Mouse (Mus musculus): ENCODE results near the gene Cyp2j13. TPM values are rescaled to one million over a fixed set of nuclear protein-coding genes. Genes with fewer than 3 reads are reported as not detected.
"Not testable (repeated sequence)": the region's sequence is repeated elsewhere in the genome, so short reads cannot be mapped to it uniquely, and the experiment has no call there.

The Cyp2j13 gene
- total RNA-seq (2015) (not detected in 2 replicates), total RNA-seq (2017) (not detected in 2 replicates)

DNA sequence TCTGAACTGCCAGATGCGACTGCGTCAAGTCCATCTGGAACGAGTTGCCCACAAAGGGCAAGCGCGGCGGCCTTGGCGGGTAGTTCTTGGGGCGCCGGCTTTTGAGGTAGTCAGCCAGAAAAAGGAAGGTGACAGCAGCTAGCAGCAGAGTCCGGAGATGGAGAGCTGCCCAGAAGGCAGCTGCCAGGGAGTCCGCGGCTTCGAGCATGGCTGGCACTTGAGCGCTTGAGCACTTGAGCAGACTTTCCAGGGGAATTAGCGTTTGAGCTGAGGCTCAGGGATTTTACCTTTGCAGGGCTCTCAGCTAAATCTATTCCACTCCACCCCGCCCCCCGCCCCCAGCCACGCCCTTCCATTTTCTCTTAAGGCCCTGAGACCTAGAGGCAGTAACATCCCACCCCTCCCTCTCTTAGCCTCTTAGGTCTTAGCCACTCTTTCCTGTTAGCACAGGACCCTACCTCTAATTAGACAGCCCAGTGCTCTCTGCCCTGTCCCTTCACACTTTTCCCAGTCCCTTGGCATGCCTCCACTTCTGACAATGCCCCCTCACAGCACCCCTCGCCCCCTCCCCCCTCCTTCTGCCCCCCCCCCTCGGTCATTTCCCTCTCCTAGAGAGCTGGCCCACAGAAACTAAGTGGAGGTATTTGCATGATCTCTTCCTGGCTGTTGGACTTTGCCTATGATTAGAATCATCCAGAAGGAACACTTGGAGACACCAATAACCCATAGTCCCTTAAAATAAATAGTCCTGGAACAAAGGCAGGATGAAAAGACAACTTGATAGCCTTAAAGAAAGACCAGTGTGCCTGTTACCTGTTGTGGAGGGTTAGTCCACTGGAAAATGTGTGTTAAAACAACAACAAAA lies at the start of gene Cyp2j13:
Gene Cyp2j13, minus strand, starts transcription at position 286 of the 865 bp plus-strand sequence.
- no peak for ATAC-seq (ENCODE audit: poor library complexity, severe bottlenecking)

DNA sequence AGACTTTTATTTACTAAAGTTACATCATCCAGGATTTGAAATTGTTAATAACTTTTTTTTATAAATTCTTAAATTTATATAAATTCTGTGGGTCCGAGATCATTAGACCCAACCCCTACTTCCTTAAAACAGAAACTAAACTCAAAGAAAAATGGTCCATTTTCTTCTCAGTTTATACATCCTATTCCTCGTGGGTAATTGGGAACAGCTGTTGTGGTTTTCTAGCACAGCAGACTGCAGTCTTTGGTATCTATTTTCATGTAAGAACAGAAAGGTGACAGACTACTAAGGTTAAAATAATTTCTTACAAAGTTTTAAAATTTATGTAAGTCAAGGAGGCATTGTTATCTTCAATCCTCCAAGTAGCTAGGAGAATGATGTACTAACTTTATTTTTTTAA lies 19.5 kb upstream of the Cyp2j13 start:
- ATAC-seq (ENCODE audit: poor library complexity, severe bottlenecking): no peak

DNA sequence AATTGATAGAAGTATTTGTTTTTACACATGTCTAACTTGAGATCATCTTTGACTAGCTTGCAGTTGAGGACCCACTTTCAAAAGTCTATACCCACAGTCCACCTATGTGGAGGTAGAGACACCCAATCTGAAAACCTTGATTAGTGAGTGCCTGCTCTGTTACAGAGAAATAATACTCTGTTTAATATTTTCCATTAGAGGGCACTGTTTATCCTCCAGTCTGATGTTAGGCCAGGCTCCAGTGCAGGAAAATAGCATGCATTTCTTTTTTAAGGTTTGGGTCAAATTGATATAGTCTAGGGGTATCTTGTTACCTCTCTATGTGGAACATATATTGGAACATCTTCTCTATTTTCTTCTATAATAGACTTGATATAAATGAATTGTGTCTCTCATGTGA lies 14.5 kb upstream of the Cyp2j13 start:
- ATAC-seq (ENCODE audit: poor library complexity, severe bottlenecking): no peak

DNA sequence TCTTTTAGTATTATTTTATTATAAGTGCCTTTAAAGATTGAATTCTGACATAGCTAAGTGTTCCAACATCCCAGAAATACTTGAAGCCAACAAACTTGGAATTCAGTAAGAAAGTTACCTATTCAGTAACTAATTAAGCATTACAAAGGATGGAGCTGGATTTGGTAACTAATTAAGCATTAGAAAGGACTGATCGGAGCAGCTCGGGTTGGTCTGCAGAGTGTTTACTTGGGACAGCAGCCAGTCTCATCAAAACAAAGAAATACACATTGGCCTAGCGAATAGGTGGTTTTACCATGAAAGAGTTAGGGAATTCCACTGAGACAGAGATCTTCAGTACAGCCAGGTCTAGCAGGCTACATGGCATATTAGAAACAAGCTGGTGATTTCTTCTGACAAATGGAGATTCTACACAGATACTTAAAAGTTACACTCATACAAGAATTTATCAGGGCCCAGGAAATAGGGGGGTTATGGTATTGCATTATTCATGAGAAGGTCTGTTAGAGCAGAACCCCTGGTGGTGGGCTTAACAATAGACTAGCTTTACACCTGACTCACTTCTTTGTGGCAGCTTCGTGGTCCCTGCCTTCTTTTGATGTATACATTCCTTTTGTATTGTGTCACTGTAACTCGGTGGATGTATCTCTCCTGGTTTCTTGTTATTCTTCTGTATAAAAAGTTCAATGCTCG lies 12.2 kb upstream of the Cyp2j13 start:
- ATAC-seq (ENCODE audit: poor library complexity, severe bottlenecking): not testable (repeated sequence)

DNA sequence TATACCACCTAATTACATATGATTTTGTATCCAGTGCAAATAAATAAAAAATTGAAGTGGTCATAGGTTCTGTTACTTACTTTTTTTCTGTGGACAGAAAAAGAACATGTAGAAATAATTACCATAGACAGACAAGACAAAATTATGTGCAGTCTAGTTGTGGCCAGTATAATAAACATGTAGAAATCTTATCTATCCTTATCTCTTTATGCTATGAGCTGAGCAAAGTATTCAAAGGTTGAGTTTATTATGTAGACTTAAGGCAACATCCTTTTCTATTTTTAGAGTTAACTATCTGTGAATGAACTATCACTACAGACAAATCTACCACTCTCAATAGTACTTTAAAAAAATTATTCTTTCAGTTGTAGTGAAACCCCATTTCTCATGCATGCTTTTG lies 962 bp upstream of the Cyp2j13 start:
- no peak for ATAC-seq (ENCODE audit: poor library complexity, severe bottlenecking)

DNA sequence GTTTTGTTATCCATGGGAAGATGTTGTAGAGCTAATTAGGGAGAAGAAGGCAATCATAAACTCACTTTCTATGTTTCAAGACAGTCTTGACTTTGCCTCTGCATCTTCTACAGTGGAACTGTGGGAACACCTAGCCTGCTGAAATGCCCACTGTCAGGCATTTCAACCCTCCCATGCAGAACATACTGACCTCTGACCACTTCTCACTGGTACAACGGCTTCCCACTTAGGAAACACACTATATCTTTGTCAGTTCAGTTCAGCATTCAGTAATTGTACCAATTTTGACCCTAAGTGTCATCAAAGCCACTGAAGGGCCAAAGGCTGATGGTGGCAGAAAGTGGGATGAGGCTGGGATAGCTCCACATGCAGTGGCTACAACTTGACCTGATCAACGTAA lies 15.3 kb downstream of the Cyp2j13 start:
- ATAC-seq (ENCODE audit: poor library complexity, severe bottlenecking): no peak

DNA sequence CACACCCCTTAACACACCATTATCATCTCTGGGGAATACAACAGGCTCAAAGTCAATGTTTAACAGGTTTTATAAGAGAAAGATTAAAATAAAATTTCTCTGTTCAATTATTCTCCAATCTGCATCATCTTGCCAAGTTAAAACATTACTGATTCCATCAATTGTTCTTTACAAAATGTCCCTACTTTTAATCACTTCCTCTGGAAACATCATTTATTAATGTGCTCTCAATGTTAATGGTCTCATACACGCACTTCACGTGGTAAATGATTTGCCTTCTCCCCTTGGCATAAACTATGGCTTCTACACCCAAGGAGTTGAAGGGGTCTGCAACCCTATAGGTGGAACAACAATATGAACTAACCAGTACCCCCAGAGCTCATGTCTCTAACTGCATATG lies 17.2 kb downstream of the Cyp2j13 start:
- ATAC-seq (ENCODE audit: poor library complexity, severe bottlenecking): no peak

DNA sequence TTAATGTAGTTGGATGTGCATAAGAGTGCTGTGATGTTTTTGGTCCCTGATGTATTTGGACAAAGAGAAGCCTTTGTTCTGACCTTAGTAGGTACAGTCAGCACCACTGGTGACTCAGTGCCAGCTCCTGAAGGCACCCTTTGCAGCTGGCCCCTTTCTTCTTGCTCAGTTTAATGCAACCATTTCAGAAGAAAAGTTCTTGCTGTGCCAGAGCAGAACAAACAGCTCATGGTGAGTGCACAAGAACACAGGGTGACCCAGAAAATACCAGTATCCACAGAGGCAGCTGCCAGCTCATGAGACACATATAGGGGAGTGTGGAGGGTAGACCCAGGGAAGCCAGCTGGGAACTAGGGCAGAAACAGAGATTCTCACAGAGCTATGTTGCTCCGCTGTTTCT lies 48.9 kb downstream of the Cyp2j13 start:
- ATAC-seq (ENCODE audit: poor library complexity, severe bottlenecking): no peak

DNA sequence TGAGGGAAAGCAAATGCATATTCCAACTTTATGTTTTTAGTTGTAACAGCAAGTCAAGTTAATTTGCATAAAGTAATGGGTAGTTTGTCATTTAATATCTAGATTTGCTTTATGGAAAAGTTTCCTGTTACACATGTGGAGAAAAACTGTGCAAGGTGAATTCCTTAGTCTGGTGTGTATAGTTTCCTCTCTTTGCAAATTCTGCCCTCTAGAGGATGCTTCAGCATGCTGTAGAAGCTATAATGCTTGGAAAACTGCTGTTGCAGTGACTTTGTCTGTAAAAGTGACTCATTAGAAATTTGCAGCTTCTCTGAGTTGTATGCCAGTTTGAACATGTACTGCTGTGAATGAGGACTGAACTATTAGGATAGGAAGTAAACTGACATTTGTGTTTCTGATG lies 54.5 kb downstream of the Cyp2j13 start:
- no peak for ATAC-seq (ENCODE audit: poor library complexity, severe bottlenecking)

DNA sequence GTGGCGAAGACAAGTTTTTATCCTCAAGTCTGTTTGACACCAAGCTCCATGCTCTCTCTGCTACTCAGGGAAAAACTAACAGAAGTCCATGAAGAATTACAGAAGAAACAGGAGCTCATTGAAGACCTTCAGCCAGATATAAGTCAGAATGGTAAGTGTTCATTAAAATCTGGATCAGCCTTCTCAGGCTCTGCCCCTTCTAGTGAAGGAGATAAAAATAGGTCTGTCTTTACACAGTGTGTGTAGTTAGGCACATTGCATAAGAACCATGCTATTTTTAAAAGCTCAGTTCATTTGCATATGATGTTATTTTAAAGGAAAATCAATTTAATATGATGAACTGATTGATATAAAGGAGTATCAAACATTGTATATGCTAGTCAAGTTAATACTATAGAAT lies 60.5 kb downstream of the Cyp2j13 start:
- no peak for ATAC-seq (ENCODE audit: poor library complexity, severe bottlenecking)

DNA sequence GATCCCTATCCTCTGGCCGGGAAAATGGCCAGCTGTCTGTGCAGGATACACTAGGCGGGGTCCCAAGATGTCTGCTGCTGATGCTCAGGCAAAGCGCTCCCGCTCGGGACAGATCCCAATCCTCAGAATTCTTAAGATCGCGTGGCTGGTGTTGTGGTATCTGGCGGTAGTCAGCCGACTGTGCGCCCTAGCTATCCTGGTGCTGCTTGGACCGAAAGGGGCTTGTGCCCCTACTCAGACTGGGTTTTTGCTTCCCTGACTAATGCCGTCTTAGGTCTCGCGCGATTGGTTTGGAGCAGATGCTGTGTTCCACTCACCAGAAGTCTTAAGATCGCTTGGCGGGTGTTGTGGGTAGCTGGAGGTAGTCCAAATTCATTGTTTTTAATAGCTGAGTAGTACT lies 95.1 kb downstream of the Cyp2j13 start:
- ATAC-seq (ENCODE audit: poor library complexity, severe bottlenecking): not testable (repeated sequence)

Other genes with a start within 250 kb of the Cyp2j13 start
- 2.0 and 3.6 TPM in 2 replicates for gene Hook1, start 110.3 kb downstream of the Cyp2j13 start, total RNA-seq (2015)
- gene Hook1, start 110.3 kb downstream of the Cyp2j13 start, total RNA-seq (2017): 2.9 and 8.1 TPM in 2 replicates
- gene Cyp2j12, start 63.6 kb upstream of the Cyp2j13 start, total RNA-seq (2015): not detected in 2 replicates
- not detected in 2 replicates for gene Cyp2j12, start 63.6 kb upstream of the Cyp2j13 start, total RNA-seq (2017)
- not detected in 2 replicates for gene Cyp2j7, start 159.1 kb upstream of the Cyp2j13 start, total RNA-seq (2015)
- gene Cyp2j7, start 159.1 kb upstream of the Cyp2j13 start, total RNA-seq (2017): not detected in 2 replicates